Mouse (Mus musculus) gastrocnemius, adult 18-20 months (tissue): Measurements from ENCODE around the gene Fkbp9. TPM values are rescaled to one million over a fixed set of nuclear protein-coding genes. Genes with fewer than 3 reads are reported as not detected.
A peak's percentile ranks its signal among the peaks of the same experiment; 100 is the strongest.

ENCODE experiments used
- DNase-seq: peaks from one replicate; pipeline ENCODE4 v3.0.0; 2021; ENCODE audit warnings: low spot score
- long read RNA-seq, 2 experiments: library from polyadenylated mRNA; stranded (forward); transcript quantifications; one replicate each; pipeline ENCODE4 v2.0.0; 2021
- total RNA-seq, 2 experiments: library from RNA; stranded (reverse); gene quantifications; 2 replicates each; pipeline ENCODE4 v1.2.3; 2021

Fkbp9 gene
- 10 to 100 TPM; 53.9 to 54.6 TPM for total RNA-seq
- long read RNA-seq, experiment 1, transcript Fkbp9-201 (10 exons, 3,009 nt): major isoform, 198 of 210 reads
- long read RNA-seq, experiment 1, partial matches to known transcripts: 10 of 210 reads
- long read RNA-seq, experiment 1, other reads (novel, unspliced or antisense): 2 of 210 reads
- long read RNA-seq, experiment 2, transcript Fkbp9-201 (10 exons, 3,009 nt): major isoform, 166 of 183 reads
- long read RNA-seq, experiment 2, partial matches to known transcripts: 16 of 183 reads
- long read RNA-seq, experiment 2, other reads (novel, unspliced or antisense): 1 of 183 reads

DNA sequence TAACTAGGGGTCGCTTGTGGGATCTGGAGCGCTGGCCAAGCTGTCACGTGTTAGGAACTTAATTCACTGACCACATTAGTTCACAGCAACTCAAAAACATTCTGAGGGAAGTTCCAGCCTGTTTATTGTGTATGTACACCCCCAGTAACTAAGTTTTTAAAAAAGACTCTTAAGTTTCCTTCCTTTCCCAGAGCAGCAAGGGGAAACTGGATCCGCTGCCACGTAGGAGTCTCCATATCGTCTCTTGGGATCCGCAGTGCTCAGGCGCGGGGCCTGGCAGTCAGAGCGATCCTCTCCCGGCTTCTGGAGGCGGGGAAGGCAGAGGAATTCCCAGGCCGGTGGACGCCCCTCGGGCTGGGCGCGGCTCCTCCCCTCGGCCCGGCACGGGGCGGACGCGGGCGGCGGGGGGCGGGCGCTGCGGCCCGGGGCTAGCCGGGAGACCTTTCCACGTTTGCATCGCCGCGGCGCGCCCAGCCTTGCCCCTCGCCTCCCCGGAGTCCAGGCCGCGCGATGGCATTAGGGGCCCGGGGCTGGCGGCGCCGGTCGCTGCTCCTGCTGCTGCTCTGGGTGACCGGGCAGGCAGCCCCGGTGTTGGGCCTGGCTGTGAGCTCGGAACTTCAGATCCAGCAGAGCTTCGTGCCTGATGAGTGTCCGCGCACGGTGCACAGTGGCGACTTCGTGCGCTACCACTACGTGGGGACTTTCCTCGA lies at the start of gene Fkbp9:
Gene Fkbp9 (plus strand): TSS at position 363 of the 710 bp plus-strand sequence.
- DNase-seq: peak; percentile 85

DNA sequence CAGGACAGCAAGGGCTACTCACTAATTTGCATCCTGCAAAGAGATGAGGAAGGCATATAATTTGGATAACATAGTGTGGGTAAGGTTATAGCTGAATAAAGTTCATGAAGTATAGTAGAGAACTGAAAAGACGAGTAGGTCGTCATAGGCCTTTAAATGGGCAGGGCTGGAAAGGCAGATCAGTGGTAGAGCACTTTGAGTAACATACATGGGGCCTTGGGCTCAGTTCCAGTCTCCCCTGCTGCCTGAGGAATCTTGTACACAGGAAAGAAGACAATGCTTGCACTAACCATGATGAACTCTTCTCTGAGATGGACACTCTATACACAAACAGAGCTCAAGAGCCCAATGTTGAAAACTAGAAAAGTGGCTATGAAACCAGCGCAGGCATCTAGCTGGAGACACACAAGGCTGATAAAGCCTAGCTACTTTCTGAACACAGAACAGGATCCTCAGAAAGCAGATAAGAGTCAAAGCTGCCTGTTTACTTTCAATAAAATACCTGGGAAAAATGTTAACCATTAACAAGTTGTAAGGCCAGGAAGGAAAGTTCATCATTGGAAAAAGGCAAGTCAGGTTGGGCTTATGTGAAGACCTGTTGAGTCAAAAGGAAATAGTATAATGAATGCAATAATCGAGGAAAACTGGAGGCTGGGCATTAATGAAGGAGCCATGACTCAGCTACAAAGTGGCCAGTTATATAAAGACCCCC lies 48.1 kb upstream of the Fkbp9 start:
- no peak for DNase-seq

DNA sequence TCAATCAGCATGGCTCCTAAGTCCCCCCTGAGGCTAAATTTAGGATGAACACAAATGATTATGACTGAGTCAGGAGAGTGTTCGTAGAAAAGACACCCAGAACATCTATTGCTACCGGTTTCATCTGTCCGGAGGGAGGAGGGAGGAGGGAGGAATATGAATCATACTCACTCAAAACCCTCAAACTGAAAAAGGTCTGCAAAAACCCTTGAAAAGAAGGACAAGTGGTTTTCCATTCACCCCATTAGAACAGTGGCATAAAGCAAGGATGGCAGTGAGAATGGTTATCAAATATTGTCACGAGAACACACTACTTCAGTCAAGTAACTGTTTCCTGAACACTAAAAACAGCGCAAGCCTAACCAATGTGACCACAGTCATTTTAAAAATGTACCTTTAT lies 46.8 kb upstream of the Fkbp9 start:
- no peak for DNase-seq

- DNase-seq: no peak
Measured at GRCm38 (mm10) chr6:56787668-56788067, 44.2 kb upstream of the Fkbp9 start.

GRCm38 (mm10) chr6:56789336-56789735 lies 42.5 kb upstream of the Fkbp9 start:
- no peak for DNase-seq

- no peak for DNase-seq
Measured at GRCm38 (mm10) chr6:56794834-56795233, 37.0 kb upstream of the Fkbp9 start.

DNA sequence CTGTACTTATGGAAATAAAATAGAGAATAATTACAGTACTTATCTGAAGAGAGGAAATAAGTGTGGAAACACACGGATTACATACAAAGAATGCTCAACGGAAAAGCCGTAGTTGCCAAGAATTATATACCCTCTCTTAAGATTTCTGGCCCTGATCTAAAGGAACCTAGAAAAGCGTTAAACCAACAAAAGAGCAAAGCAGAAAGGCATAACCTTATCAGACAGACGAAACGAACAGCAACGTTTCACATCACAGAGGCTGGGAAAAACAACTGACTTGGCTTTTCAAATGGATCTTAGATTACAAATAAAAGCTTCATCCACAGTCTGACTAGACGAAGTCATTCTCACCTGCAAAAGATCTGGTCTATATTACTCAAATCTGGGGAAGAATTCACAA lies 35.6 kb upstream of the Fkbp9 start:
- no peak for DNase-seq

GRCm38 (mm10) chr6:56796668-56797141 lies 35.2 kb upstream of the Fkbp9 start:
- peak; percentile 18 for DNase-seq

DNA sequence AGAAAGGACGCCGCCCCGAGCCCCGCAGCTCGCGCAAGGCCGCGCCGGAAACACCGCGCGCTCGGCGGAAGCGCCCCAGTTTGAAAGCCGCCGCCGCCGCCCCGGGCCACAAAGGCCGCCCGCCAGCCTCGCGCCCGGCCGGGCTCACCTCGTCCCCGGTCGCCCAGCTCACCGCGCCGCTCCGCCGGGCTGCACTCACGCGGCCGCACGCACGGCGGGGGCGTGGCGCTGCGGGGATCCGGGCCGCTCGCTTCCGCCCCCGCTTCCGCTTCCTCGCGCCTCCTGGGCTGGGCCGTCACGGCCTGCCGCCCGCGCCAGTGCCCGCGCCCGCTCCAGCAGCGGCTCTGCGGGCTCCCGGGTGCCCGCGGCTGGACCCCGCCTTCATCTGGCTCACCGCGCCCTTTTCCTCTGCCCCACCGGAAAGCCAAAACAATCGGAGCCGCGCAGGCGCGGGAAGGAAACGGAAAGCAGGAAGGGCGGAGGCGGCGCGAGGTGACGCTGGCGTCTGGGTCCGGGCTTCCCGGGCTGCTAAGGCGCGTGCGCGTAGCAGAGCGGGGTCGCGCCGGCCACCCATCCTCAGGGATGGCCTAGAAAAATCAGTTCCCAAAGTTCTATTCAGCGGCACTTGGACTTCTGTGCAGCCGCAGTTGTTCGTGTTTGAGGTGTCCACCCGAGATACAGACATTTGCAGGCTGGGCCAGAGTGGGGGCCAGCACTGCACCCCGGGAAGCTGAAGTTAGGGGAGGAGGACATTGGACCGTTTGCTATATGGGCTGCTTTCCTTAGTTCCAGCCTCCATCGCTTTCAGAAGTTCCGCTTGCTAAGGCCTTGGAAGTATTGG lies 34.3 kb upstream of the Fkbp9 start, which contains the start of gene Kbtbd2:
Gene Kbtbd2 (minus strand): TSS at position 503 of the 841 bp plus-strand sequence.
- DNase-seq: peak; percentile 94

DNA sequence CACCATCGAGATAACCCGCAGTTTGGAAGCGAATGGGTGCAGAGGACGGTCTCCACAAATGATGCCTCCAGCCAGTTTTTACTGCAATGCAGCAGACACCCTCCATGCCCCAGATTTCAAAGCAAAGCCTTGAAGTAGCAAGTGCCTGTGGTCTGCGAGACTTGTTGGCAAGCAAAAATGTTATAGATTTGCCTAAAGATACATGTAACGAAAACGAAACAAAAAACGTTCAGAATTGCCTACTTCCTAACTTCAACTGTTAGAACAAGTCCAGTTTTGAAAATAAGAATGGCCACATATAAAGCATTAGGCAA lies 33.8 kb upstream of the Fkbp9 start:
- no peak for DNase-seq

DNA sequence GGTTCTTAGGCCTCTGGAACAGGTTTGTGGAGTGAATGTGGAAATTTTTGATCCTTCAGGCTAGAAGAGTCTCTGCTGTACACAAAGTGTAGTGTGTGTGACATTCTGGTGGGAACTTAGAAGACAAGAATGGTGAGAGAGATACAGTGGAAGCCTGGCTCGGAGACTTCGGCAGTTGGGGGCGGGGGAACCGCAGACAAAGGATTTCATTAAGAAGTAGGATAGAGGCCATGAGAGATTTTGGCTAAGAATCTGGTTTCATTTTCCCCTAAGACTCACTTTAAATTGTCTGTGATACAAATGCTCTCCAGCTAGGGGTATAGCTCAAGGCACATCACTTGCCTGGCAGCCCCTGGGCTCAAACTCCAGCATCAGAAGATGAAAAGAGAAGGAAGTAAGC lies 26.8 kb upstream of the Fkbp9 start:
- no peak for DNase-seq

DNA sequence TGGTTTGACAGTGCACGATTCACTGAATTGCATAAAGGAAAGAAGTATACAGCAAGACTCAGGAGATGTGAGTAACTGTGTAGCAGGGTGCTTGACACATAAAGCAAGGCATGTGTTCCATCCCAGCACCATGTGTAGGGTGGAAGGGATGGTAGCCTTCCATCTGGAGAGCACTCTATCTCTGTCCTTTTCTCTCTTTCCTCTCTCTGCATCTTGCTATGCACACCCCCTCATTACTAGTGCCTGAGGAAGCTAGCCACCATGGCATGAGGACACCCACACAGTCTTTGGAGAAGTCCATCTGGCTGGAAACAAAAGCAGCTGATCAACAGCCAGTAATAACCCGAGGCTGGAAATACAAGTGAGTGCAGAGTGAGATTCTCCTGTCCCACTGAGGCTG lies 25.7 kb upstream of the Fkbp9 start:
- no peak for DNase-seq

GRCm38 (mm10) chr6:56808656-56809055 lies 23.2 kb upstream of the Fkbp9 start:
- peak; percentile 58 for DNase-seq

DNA sequence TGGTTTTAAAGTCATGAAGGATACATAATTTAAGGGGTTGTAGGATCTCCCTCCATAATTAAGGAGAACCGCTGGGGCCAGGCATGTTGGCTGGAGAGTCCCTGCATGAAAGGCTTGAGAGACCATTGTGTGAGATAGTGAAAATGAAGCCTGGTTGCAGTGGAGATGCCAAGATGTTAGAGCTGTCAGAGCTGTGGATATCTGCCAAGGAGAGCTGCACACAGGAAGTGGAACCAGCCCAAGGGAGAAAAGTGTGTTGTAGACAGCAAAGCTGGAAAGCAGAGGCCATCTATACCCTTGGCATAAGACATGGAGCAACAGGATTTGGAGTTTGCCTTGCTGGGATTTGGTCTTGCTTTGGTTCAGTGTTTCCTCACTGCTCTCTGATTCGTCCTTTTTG lies 18.5 kb upstream of the Fkbp9 start:
- DNase-seq: no peak

- DNase-seq: no peak
Measured at GRCm38 (mm10) chr6:56818436-56819123, 13.3 kb upstream of the Fkbp9 start.

DNA sequence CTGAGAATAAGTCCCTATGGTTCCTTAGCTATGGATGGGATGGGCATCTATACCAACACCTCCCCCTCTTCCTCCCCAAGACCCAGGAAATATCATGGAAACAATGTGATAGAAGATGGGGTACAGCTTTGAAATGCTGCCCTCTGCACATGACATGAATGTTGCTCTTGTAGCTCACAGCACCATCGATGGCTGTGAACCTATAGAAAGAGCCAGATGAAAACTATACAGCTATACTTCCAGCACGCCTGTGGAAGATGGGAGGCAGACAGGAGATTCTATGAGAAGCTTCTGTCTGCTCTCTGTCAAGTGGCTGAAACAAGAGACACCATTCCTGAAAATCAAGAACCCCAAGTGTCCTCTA lies 12.8 kb upstream of the Fkbp9 start:
- no peak for DNase-seq

GRCm38 (mm10) chr6:56825657-56826056 lies 6.2 kb upstream of the Fkbp9 start:
- DNase-seq: no peak

DNA sequence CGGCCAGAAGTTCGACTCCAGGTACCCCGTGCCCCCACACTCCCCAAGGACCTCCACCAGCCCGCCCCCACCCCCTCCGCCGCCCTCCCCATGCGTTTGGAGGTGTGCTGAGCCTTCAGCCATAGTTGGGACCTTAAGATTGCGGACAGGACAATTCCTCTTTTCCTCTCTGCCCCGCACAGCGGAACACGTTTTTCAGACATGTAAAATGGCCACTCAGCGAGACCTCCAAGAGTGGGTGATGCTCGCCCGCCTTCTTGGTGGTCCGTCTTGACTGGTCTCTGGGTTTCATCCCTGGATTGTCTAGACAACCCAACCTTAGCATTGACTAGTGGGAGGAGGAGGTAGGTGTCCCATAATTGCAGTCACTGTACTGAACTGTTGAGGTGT lies 543 bp downstream of the Fkbp9 start:
- peak; percentile 2 for DNase-seq

DNA sequence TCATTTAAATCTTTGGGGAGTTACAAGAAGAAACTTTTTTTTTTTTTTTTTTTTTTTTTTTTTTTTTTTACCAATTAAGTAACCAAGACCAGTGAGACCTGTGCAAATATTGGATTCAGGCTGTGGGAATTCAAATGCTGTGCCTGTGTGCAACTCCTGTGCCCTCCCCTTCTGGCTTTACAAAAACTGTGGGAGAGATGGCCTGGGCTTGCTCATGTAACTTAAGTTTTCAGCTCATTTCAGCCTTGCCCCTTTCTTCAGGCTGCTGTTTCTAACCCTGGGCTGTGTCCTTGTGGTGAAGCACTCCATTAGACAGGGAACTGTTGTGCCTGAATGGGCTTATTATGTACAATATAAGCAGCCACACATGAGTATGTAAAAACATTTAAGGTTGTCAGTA lies 971 bp downstream of the Fkbp9 start:
- no peak for DNase-seq

DNA sequence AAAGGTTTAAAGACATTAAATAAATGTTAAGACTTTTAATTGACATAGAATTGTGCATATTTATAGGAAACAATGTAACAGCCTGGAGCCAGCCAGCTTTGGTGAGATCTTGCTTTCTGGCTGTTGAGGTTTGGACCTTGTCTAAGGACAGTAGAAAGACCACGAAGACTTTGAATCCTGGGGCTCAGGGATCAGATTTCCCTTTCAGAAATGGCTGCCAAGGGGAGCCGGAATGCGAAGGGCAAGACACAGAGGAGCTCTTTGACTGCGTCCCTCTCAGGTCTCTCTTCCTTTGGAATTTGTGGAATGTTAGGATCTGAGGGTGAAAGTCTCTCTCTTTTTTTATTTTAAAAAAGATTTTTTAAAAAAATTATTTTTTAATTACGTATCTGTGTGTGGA lies 2.9 kb downstream of the Fkbp9 start:
- DNase-seq: no peak

- no peak for DNase-seq
Measured at GRCm38 (mm10) chr6:56835532-56835931, 3.7 kb downstream of the Fkbp9 start.
